Mouse (Mus musculus): ENCODE data around the gene Magi1.

The Magi1 gene

GRCm38 (mm10) chr6:93892922-93893321, 390.8 kb downstream of the Magi1 start:
- no peak for DNase-seq (ENCODE audit: low spot score)

GRCm38 (mm10) chr6:93890011-93890410, 393.7 kb downstream of the Magi1 start:
- no peak for DNase-seq (ENCODE audit: low spot score)

GRCm38 (mm10) chr6:93877337-93877736, 406.4 kb downstream of the Magi1 start:
- DNase-seq (ENCODE audit: low spot score) = no peak

- no peak for DNase-seq (ENCODE audit: low spot score)
Measured at GRCm38 (mm10) chr6:93874936-93875335, 408.8 kb downstream of the Magi1 start.

- no peak for DNase-seq (ENCODE audit: low spot score)
Measured at GRCm38 (mm10) chr6:93874376-93874775, 409.3 kb downstream of the Magi1 start.

GRCm38 (mm10) chr6:93873536-93873935, 410.2 kb downstream of the Magi1 start:
- no peak for DNase-seq (ENCODE audit: low spot score)

GRCm38 (mm10) chr6:93871516-93871915, 412.2 kb downstream of the Magi1 start:
- DNase-seq (ENCODE audit: low spot score) = no peak

- DNase-seq (ENCODE audit: low spot score) = no peak
Measured at GRCm38 (mm10) chr6:93870023-93870422, 413.7 kb downstream of the Magi1 start.

GRCm38 (mm10) chr6:93862263-93862662, 421.5 kb downstream of the Magi1 start:
- no peak for DNase-seq (ENCODE audit: low spot score)

- no peak for DNase-seq (ENCODE audit: low spot score)
Measured at GRCm38 (mm10) chr6:93856783-93857182, 426.9 kb downstream of the Magi1 start.

GRCm38 (mm10) chr6:93855806-93856641, 427.7 kb downstream of the Magi1 start:
- DNase-seq (ENCODE audit: low spot score) = no peak

GRCm38 (mm10) chr6:93848942-93849790, 434.6 kb downstream of the Magi1 start:
- DNase-seq (ENCODE audit: low spot score) = no peak

- no peak for DNase-seq (ENCODE audit: low spot score)
Measured at GRCm38 (mm10) chr6:93845498-93845897, 438.2 kb downstream of the Magi1 start.

- DNase-seq (ENCODE audit: low spot score) = no peak
Measured at GRCm38 (mm10) chr6:93845080-93845479, 438.6 kb downstream of the Magi1 start.

GRCm38 (mm10) chr6:93844576-93844975, 439.1 kb downstream of the Magi1 start:
- no peak for DNase-seq (ENCODE audit: low spot score)

GRCm38 (mm10) chr6:93838398-93838797, 445.3 kb downstream of the Magi1 start:
- no peak for DNase-seq (ENCODE audit: low spot score)

GRCm38 (mm10) chr6:93836585-93836984, 447.1 kb downstream of the Magi1 start:
- DNase-seq (ENCODE audit: low spot score) = no peak

GRCm38 (mm10) chr6:93835211-93835610, 448.5 kb downstream of the Magi1 start:
- no peak for DNase-seq (ENCODE audit: low spot score)

- DNase-seq (ENCODE audit: low spot score) = no peak
Measured at GRCm38 (mm10) chr6:93828262-93828661, 455.5 kb downstream of the Magi1 start.

GRCm38 (mm10) chr6:93826875-93827274, 456.8 kb downstream of the Magi1 start:
- no peak for DNase-seq (ENCODE audit: low spot score)

GRCm38 (mm10) chr6:93822221-93822897, 461.4 kb downstream of the Magi1 start:
- DNase-seq (ENCODE audit: low spot score) = no peak

- no peak for DNase-seq (ENCODE audit: low spot score)
Measured at GRCm38 (mm10) chr6:93821512-93821911, 462.2 kb downstream of the Magi1 start.

Measured in testis, postnatal 14 days (tissue).